Mouse (Mus musculus) right cerebral cortex, postnatal 25 days (tissue): ENCODE results near the gene Gm10234.
A peak's percentile ranks its signal among the peaks of the same experiment; 100 is the strongest.

ENCODE experiments used
- DNase-seq: peaks from one replicate; pipeline ENCODE4 v3.0.0; 2022

The Gm10234 gene

GRCm38 (mm10) chr6:95321812-95322211, at the start of gene Gm10234:
TSS of gene Gm10234 (plus strand) at chr6:95322112.
- no peak for DNase-seq

GRCm38 (mm10) chr6:95277633-95278032, 44.3 kb upstream of the Gm10234 start:
- peak; percentile 28 for DNase-seq

- no peak for DNase-seq
Measured at GRCm38 (mm10) chr6:95296025-95296424, 25.9 kb upstream of the Gm10234 start.

GRCm38 (mm10) chr6:95298387-95298786, 23.5 kb upstream of the Gm10234 start:
- no peak for DNase-seq

GRCm38 (mm10) chr6:95300658-95301057, 21.3 kb upstream of the Gm10234 start:
- no peak for DNase-seq

GRCm38 (mm10) chr6:95331191-95331590, 9.3 kb downstream of the Gm10234 start:
- DNase-seq: no peak

- DNase-seq: no peak
Measured at GRCm38 (mm10) chr6:95334781-95335180, 12.9 kb downstream of the Gm10234 start.

- DNase-seq: no peak
Measured at GRCm38 (mm10) chr6:95349378-95349777, 27.5 kb downstream of the Gm10234 start.

- DNase-seq: no peak
Measured at GRCm38 (mm10) chr6:95353043-95353442, 31.1 kb downstream of the Gm10234 start.

GRCm38 (mm10) chr6:95353886-95354285, 32.0 kb downstream of the Gm10234 start:
- DNase-seq: no peak

- peak; percentile 18 for DNase-seq
Measured at GRCm38 (mm10) chr6:95360084-95360483, 38.2 kb downstream of the Gm10234 start.

GRCm38 (mm10) chr6:95362707-95363106, 40.8 kb downstream of the Gm10234 start:
- no peak for DNase-seq

- DNase-seq: no peak
Measured at GRCm38 (mm10) chr6:95371811-95372210, 49.9 kb downstream of the Gm10234 start.
